ENCODE assay signal across 14 mouse cellular contexts in genomic region chr5:107934770-107935543, GRCm38 (mm10).
"Had no signal": no experiment of that assay in that cellular context is flagged by ENCODE, and none has a peak within 500 bp of the region (broad histone marks: within the 10 kb centered on the region; RNA-seq: fewer than 3 reads in every experiment).

No protein-coding gene starts in this region.

- H3K27ac ChIP-seq: kidney, postnatal 0 days; limb, embryonic 15.5 days; stomach, postnatal 0 days had no signal

- H3K9me3 ChIP-seq: limb, embryonic 15.5 days had no signal

- H3K27me3 ChIP-seq: limb, embryonic 15.5 days had no signal

- H3K4me1 ChIP-seq: limb, embryonic 15.5 days had no signal

- H3K4me3 ChIP-seq: limb, embryonic 15.5 days had no signal

- H3K4me2 ChIP-seq: limb, embryonic 15.5 days; lung, embryonic 14.5 days; midbrain, embryonic 11.5 days had no signal

- H3K9ac ChIP-seq: limb, embryonic 15.5 days; lung, embryonic 14.5 days had no signal

- DNase-seq: kidney, adult 8-10 months; kidney, postnatal 36 days; layer of hippocampus, adult 9-11 months; layer of hippocampus, postnatal 36 days; lung, embryonic 14.5 days; lung, postnatal 14 days; right cerebral cortex, postnatal 14 days; thymus, postnatal 4 days had no signal

- H3K36me3 ChIP-seq: limb, embryonic 15.5 days had no signal

- ATAC-seq: intestine, embryonic 16.5 days; midbrain, embryonic 16.5 days had no signal
